Mouse (Mus musculus) heart, postnatal 25 days (tissue): ENCODE measurements around the gene Pou3f1. TPM values are rescaled to one million over a fixed set of nuclear protein-coding genes. Genes with fewer than 3 reads are reported as not detected.

Experiments
- DNase-seq: peaks from one replicate; pipeline ENCODE4 v3.0.0; 2022; ENCODE audit warnings: low spot score
- intact Hi-C: fragments of 180-260 bp; cut with DNase I; formaldehyde crosslinking; loops from one replicate; pipeline ENCODE4 v1.15.1; 2025
- total RNA-seq, 2 experiments: library from RNA; stranded (reverse); gene quantifications; 2 replicates each; pipeline ENCODE4 v1.2.3; 2021

The Pou3f1 gene
- total RNA-seq, 2 experiments from 2014 or later: 0.08 to 0.14 TPM

GRCm38 (mm10) chr4:124685004-124685403 lies 28.4 kb downstream of the Pou3f1 start:
- intact Hi-C loops: loop anchor here (2.0 kb wide), 1 partner anchor 26 kb away; no protein-coding TSS in a partner anchor
- DNase-seq: no peak

DNA sequence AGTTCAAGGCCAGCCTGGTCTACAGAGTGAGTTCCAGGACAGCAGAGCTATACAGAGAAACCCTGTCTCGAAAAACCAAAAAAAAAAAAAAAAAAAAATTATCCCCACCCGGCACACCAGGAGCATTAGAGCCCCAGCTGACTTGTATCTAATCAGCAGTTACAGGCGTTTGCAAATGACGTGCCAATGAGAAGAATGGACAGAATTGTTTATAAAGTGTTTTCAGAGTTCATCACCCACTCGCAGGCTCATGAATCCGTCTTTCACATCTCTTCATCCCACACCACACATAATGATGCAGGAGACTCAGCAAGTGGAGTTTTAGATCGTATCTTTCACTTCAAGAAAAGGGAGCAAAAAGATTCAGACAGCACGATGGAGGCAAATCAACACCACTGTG lies 28.8 kb downstream of the Pou3f1 start:
- no peak for DNase-seq
- intact Hi-C loops: loop anchor here (2.0 kb wide), 1 partner anchor 25 kb away; no protein-coding TSS in a partner anchor

DNA sequence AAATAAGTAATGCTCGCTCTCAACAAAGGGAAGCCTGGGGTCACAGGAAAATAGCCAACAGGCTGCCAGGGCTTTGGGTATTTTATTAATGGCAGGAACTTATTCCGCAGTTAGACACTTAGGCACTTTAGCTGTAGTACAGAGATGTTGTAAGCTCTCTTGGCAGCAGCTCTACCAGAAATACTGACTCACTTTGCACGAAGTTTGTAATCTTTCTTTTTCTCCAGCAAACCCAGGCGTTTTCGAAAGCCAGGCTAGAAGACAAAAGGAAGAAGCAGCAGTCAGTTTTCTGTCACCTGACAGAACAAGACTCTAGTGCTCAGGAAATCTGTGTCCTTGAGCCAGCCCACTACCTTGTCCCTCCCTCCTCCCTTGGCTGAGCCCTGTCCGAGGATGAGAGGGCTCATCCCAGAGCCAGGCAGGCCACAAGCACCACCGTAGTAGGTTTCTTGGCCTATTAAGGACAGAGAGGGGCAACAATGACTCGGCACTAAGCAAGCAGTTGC lies 29.3 kb downstream of the Pou3f1 start:
- intact Hi-C loops: loop anchor here (2.0 kb wide), 1 partner anchor 25 kb away; no protein-coding TSS in a partner anchor
- no peak for DNase-seq

DNA sequence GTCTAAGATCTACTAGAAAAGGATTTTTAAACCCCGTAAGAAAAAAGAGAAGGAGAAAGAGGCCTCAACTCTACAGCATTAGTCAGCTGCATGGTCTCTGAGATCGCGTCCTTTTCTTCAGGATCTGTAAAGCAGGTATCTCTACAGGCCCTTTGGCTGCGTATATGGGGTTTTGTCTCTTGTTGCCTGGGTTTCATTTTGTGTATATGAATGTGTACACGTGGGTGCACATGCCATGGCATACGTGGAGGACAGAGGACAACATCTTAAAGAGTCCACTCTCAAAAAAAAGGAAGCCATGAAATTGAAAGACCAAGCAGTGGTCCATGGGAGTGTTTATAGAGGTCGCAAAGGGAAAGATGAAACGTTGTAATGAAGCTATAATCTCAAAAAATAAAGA lies 34.8 kb downstream of the Pou3f1 start:
- DNase-seq: no peak
- intact Hi-C loops: no loop called here

GRCm38 (mm10) chr4:124692416-124692861 lies 35.8 kb downstream of the Pou3f1 start:
- intact Hi-C loops: no loop called here
- no peak for DNase-seq

- peak; percentile 77 for DNase-seq
- intact Hi-C loops: no loop called here
Observed at GRCm38 (mm10) chr4:124693135-124693894, 36.7 kb downstream of the Pou3f1 start, which contains the start of gene Utp11. Utp11 (minus strand) TSS chr4:124693600.

- intact Hi-C loops: no loop called here
- DNase-seq: no peak
Observed at GRCm38 (mm10) chr4:124694572-124694971, 38.0 kb downstream of the Pou3f1 start.

GRCm38 (mm10) chr4:124695786-124696516 lies 39.3 kb downstream of the Pou3f1 start:
- no peak for DNase-seq
- intact Hi-C loops: no loop called here

DNA sequence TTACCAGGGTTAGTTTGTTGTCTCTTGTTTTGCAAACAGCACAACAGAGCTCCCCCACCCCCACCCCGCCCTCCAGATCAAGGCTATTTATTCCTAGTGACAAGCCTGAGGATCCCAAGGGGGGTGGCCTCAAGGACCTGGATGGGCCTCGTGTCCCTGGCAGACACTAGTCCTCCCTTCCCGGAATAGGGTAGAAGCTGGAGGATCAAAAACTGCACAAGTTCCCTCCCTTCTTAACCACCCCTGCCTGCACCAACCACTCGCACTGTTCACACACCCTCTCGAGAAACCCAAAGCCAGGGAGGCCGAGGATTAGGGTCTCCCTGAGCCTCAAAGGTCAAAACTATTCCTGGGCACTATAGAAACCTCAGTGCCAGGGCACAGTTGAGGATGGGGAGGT lies 43.2 kb downstream of the Pou3f1 start:
- no peak for DNase-seq
- intact Hi-C loops: no loop called here

GRCm38 (mm10) chr4:124700248-124700971 lies 43.8 kb downstream of the Pou3f1 start, which contains the start of gene Fhl3:
Fhl3 (plus strand) TSS chr4:124700701.
- intact Hi-C loops: no loop called here
- DNase-seq: no peak

- intact Hi-C loops: no loop called here
- no peak for DNase-seq
Observed at GRCm38 (mm10) chr4:124701052-124701845, 44.6 kb downstream of the Pou3f1 start.

DNA sequence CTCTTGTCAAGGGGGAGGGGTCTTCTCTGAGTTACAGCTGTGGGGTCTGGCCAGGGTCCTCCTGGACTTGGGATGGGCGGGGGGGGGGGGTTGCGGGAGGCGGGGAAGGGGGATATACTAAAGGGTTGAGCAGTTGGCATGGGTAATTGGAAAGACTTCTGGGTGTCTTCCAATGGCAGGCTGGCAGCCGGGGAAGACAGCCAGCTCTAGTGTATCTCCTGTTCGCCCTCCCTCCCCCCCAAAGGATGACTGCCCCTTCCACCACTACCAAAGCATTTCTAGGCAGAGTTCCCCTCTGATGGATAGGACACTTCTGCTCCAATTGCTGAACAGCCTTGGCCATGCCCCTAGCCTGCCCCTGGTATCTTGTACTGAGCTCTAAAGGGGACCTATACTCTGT lies 45.3 kb downstream of the Pou3f1 start:
- intact Hi-C loops: no loop called here
- DNase-seq: no peak

- intact Hi-C loops: no loop called here
- DNase-seq: peak; percentile 6
Observed at GRCm38 (mm10) chr4:124703406-124703805, 46.8 kb downstream of the Pou3f1 start.

DNA sequence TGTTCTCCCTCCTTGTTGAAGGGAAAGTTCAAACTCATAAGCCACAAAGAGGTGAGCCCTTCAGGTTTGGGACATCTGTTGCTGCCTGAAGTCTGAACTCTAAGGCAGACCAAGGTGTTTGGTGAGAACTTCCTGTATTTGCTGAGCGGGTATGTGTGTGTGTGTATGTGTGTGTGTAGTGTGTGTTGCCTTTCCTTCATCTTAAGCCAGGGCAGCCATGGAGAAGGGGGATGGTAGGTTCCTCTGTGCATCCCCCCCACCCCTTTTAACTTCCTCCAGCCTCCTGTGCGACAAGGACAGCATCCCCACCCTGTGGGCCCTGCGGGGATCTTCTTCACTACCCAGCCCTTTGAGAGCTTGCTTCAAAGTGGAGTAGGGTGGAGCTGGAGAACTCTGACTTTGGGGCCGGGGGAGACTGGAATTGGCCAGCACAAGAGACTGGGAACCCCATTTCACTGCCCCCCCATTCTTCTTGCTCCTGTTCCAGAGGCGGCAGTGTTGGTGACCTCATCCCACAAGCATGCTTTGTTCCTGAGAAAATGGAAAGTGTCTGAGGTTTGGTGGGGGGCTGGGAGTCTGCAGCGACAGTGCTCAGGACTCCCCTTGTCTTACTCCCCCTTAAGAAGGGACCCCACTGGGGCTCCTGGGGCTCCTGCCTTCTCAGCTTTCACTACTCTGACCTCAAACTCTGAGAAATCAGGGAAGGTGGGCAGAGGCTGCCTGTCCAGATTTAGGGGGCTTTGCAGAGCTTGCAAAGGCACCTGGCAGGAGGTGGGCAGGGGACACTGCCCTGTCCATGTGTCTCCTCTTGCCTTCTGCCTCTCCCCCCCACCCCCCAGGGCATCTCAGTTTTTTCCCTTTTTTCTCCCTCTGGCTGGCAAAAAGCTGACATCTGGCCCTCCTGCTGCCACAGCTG lies 47.5 kb downstream of the Pou3f1 start:
- intact Hi-C loops: no loop called here
- no peak for DNase-seq

DNA sequence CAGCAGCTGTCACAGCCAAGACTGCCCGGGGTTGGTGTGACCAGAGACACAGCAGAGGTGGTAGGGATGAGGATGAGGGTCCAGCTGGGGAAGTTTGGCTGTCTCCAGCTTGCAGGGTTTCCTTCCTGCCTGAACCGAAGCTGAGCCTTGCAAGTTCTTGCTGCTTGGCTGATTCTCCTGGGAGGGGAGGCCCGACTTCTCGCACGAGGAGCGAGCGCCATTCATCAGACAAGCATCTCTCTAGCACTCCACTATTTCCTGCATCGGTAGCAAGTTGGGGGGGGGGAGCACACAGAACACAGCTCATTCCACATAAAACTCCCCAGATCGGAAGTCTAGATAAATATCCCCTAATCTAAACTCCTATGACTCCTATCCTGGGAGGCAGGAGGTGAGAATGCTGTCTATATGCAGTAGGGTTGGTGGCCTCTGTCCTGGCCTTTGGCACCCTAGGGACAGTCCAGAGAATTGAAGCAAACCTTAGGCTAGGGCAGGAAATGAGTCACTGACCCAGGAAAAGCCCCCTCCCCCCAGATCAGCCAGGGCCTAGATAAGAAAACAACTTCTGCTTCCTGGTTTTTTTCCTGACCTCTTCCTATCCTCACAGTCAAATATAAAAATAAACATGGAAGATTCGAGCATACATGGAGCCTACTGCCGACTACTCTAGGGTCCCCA lies 48.3 kb downstream of the Pou3f1 start:
- DNase-seq: peak; percentile 27
- intact Hi-C loops: no loop called here

DNA sequence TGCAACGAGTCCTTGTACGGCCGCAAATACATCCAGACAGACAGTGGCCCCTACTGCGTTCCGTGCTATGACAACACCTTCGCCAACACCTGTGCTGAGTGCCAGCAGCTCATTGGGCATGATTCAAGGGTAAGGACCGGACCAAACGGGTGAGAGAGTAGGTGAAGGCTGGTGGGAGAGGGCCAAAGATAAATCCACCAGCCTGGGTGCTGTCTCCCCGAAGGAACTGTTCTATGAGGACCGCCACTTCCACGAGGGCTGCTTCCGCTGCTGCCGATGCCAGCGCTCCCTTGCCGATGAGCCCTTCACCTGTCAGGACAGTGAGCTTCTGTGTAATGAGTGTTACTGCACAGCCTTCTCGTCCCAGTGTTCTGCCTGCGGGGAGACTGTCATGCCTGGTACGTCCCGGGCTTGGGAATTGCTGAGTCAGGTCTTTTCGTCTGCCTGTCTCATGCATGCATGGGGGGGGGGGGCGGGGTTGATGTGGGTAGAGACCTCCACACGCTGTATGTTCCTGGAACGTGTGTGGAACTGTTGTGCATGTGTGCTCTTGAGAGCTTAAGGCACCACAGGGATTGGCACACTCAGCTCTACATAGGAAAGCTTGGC lies 49.2 kb downstream of the Pou3f1 start:
- intact Hi-C loops: no loop called here
- no peak for DNase-seq
